ENCODE assay signal across 9 mouse cellular contexts in genomic region chr7:105816736-105817135, GRCm38 (mm10). TPM values are rescaled to one million over a fixed set of nuclear protein-coding genes. Genes with fewer than 3 reads are reported as not detected.
DNase-seq lines count a peak whose midpoint lies in the region; ATAC-seq and TF ChIP-seq lines count a peak whose summit lies in the region.
"Had no signal": no experiment of that assay in that cellular context is flagged by ENCODE, and none has a peak within 500 bp of the region (broad histone marks: within the 10 kb centered on the region; RNA-seq: fewer than 3 reads in every experiment).

No protein-coding gene starts in this region.

- TF ChIP-seq CTCF in forebrain, postnatal 0 days (IDR thresholded peaks at IDR 0.05; ENCODE audit: low read depth), result peak; percentile 55
- TF ChIP-seq CTCF in lung, postnatal 0 days (IDR thresholded peaks at IDR 0.05), result peak; percentile 59

- ATAC-seq in forebrain, postnatal 0 days, result peak; percentile 56; the same call in 1 of the 2 replicates
- no peak for ATAC-seq in forebrain, embryonic 13.5 days
- no peak for ATAC-seq in lung, postnatal 0 days

- H3K9me3 ChIP-seq in forebrain, postnatal 0 days (ENCODE audit: low read length), result no peaks in the 10 kb centered on the region
- H3K9me3 ChIP-seq in forebrain, embryonic 13.5 days (replicated peaks), result 0 out of 2 replicates have a peak, but pooled peaks cover 4% of the 10 kb centered on the region
- no peaks in the 10 kb centered on the region for H3K9me3 ChIP-seq in lung, postnatal 0 days (ENCODE audit: low read length)

- no peak for TF ChIP-seq EP300 in lung, postnatal 0 days (IDR thresholded peaks at IDR 0.05)

- no peak overlapping the region for H3K4me3 ChIP-seq in forebrain, postnatal 0 days (ENCODE audit: low read depth, low read length)
- H3K4me3 ChIP-seq in forebrain, embryonic 13.5 days, result no peak overlapping the region
- no peak overlapping the region for H3K4me3 ChIP-seq in lung, postnatal 0 days (ENCODE audit: low read depth, low read length)

- H3K4me1 ChIP-seq in forebrain, postnatal 0 days (ENCODE audit: insufficient read depth), result no peaks in the 10 kb centered on the region
- no peaks in the 10 kb centered on the region for H3K4me1 ChIP-seq in forebrain, embryonic 13.5 days
- no peaks in the 10 kb centered on the region for H3K4me1 ChIP-seq in lung, postnatal 0 days (ENCODE audit: insufficient read depth, low read depth, low read length)

- no peaks in the 10 kb centered on the region for H3K27me3 ChIP-seq in forebrain, postnatal 0 days (ENCODE audit: insufficient read depth, low read length)
- H3K27me3 ChIP-seq in forebrain, embryonic 13.5 days, result no peaks in the 10 kb centered on the region; the same call in 1 of the 2 replicates
- H3K27me3 ChIP-seq in lung, postnatal 0 days (replicated peaks; ENCODE audit: insufficient read depth, low read length), result no peaks in the 10 kb centered on the region

- H3K36me3 ChIP-seq in forebrain, postnatal 0 days (ENCODE audit: insufficient read depth), result no peaks in the 10 kb centered on the region
- H3K36me3 ChIP-seq in forebrain, embryonic 13.5 days (ENCODE audit: poor library complexity, severe bottlenecking), result no peaks in the 10 kb centered on the region
- H3K36me3 ChIP-seq in lung, postnatal 0 days (ENCODE audit: insufficient read depth, low read length), result no peaks in the 10 kb centered on the region

- H3K9ac ChIP-seq in forebrain, postnatal 0 days, result no peak overlapping the region
- H3K9ac ChIP-seq in forebrain, embryonic 13.5 days, result no peak overlapping the region
- no peak overlapping the region for H3K9ac ChIP-seq in lung, postnatal 0 days (replicated peaks; ENCODE audit: low read depth)

- H3K27ac ChIP-seq in forebrain, postnatal 0 days (ENCODE audit: low read depth, low read length), result no peak overlapping the region
- H3K27ac ChIP-seq in forebrain, embryonic 13.5 days, result no peak overlapping the region
- H3K27ac ChIP-seq in lung, postnatal 0 days (ENCODE audit: low read length), result no peak overlapping the region

- DNase-seq in forebrain, postnatal 0 days, result peak; percentile 12
- DNase-seq in lung, postnatal 0 days (ENCODE audit: low spot score), result peak; percentile 58
- DNase-seq in lung, postnatal 4 days, result no peak
- DNase-seq in brain, adult 2 months (ENCODE audit: low read depth, low spot score), result peak; percentile 44
- DNase-seq in retina, postnatal 1 day, result peak; percentile 50
- DNase-seq in adrenal gland, postnatal 4 days (ENCODE audit: low spot score in 2 of 2), result no peak
- no peak for DNase-seq in gastrocnemius, adult 18-20 months (ENCODE audit: low spot score)
- DNase-seq: gastrocnemius, postnatal 25 days had no signal

- H3K4me2 ChIP-seq in forebrain, postnatal 0 days (ENCODE audit: low read depth), result no peak overlapping the region
- no peak overlapping the region for H3K4me2 ChIP-seq in forebrain, embryonic 13.5 days
- H3K4me2 ChIP-seq in lung, postnatal 0 days (replicated peaks; ENCODE audit: low read depth, low read length), result no peak overlapping the region

RNA-seq across cellular contexts. Expression of gene Mrpl17, which starts 5.8 kb away (rescaled TPM):
- total RNA-seq in forebrain, postnatal 0 days (2014; rRNA removed), result 15.0 and 37.1 TPM in 2 replicates
- polyA plus RNA-seq in forebrain, postnatal 0 days (2015; fragmentation: Nextera tagmentation; extraction: Ambion mirVana), result 192 and 197 TPM in 2 replicates
- polyA plus RNA-seq in forebrain, embryonic 13.5 days (2015; fragmentation: Nextera tagmentation; extraction: Ambion mirVana), result 244 and 255 TPM in 2 replicates
- 257 and 270 TPM in 2 replicates for polyA plus RNA-seq in lung, postnatal 0 days (2015; fragmentation: Nextera tagmentation; extraction: Ambion mirVana)
- 100 to 1,000 TPM; 170 to 182 TPM for total RNA-seq in adrenal gland, postnatal 4 days (2021)
- 100 to 1,000 TPM; 103 to 104 TPM for total RNA-seq in gastrocnemius, adult 18-20 months (2021)

RNA-seq across cellular contexts. Expression of gene Dchs1, which starts 29.3 kb away (rescaled TPM):
- total RNA-seq in forebrain, postnatal 0 days (2014; rRNA removed), result 62.7 and 98.7 TPM in 2 replicates
- 5.7 and 8.0 TPM in 2 replicates for polyA plus RNA-seq in forebrain, postnatal 0 days (2015; fragmentation: Nextera tagmentation; extraction: Ambion mirVana)
- polyA plus RNA-seq in forebrain, embryonic 13.5 days (2015; fragmentation: Nextera tagmentation; extraction: Ambion mirVana), result 16.5 and 18.8 TPM in 2 replicates
- polyA plus RNA-seq in lung, postnatal 0 days (2015; fragmentation: Nextera tagmentation; extraction: Ambion mirVana), result 3.0 and 3.4 TPM in 2 replicates
- total RNA-seq in adrenal gland, postnatal 4 days (2021), result 10 to 100 TPM; 23.7 to 29.4 TPM
- total RNA-seq in gastrocnemius, adult 18-20 months (2021), result 1 to 10 TPM; 2.1 to 3.7 TPM

Comparison
In these comparisons a context has a peak if more than half of its experiments do, and no peak if none do; other contexts are left out.
1. DNase-seq: peak in forebrain, postnatal 0 days (single experiment), lung, postnatal 0 days (single experiment), brain, adult 2 months (single experiment) and retina, postnatal 1 day (single experiment); none in lung, postnatal 4 days (0 of 2), adrenal gland, postnatal 4 days (0 of 2) and gastrocnemius, adult 18-20 months (single experiment).
2. RNA of gene Dchs1, which starts 29.3 kb away (total RNA-seq): 62.7 to 98.7 TPM in forebrain, postnatal 0 days and 23.7 to 29.4 TPM in adrenal gland, postnatal 4 days; 2.1 to 3.7 TPM in gastrocnemius, adult 18-20 months; every median in the first group is over 4 times any median in the second.